Mouse (Mus musculus) embryonic facial prominence, embryonic 13.5 days (tissue): ENCODE data around the gene Galnt18. TPM values are rescaled to one million over a fixed set of nuclear protein-coding genes. Genes with fewer than 3 reads are reported as not detected.
A peak's percentile ranks its signal among the peaks of the same experiment; 100 is the strongest.

ENCODE experiments used
- ATAC-seq: fragments of 200-750 bp; cut with Nextera tagmentation; 2 replicates; pipeline ENCODE4 v1.8.0; 2017; ENCODE audit warnings: low read depth; ENCODE audit not compliant: insufficient number of reproducible peaks, insufficient read depth, low FRiP score, low TSS enrichment
- H3K27ac ChIP-seq: fragments of 300-500 bp; sonication (generic); 2 replicates; pipeline ENCODE4 v1.5.1; 2015; ENCODE audit warnings: moderate library complexity, mild to moderate bottlenecking, inconsistent platforms
- H3K27me3 ChIP-seq: fragments of 300-500 bp; sonication (generic); 2 replicates; pipeline ENCODE4 v1.6.1; 2015; ENCODE audit warnings: mild to moderate bottlenecking, inconsistent platforms
- H3K36me3 ChIP-seq: fragments of 300-500 bp; sonication (generic); 2 replicates; pipeline ENCODE4 v1.6.1; 2015; ENCODE audit warnings: mild to moderate bottlenecking, inconsistent platforms
- H3K4me1 ChIP-seq: fragments of 300-500 bp; sonication (generic); 2 replicates; pipeline ENCODE4 v1.6.1; 2015; ENCODE audit warnings: inconsistent platforms
- H3K4me2 ChIP-seq: fragments of 300-500 bp; sonication (generic); 2 replicates; pipeline ENCODE4 v1.6.1; 2015; ENCODE audit warnings: moderate library complexity, mild to moderate bottlenecking, inconsistent platforms
- H3K4me3 ChIP-seq: fragments of 300-500 bp; sonication (generic); 2 replicates; pipeline ENCODE4 v1.5.1; 2015; ENCODE audit warnings: mild to moderate bottlenecking, inconsistent platforms
- H3K9ac ChIP-seq: fragments of 300-500 bp; sonication (generic); 2 replicates; pipeline ENCODE4 v1.6.1; 2015; ENCODE audit warnings: mild to moderate bottlenecking, inconsistent platforms
- H3K9me3 ChIP-seq: fragments of 300-500 bp; sonication (generic); 2 replicates; pipeline ENCODE4 v1.6.1; 2016; ENCODE audit warnings: inconsistent platforms
- WGBS: fragments of 180-500 bp; shearing (Covaris S2); methylation state at CpG from one replicate; pipeline ENCODE4 v1.1.7; 2015; ENCODE audit warnings: mixed read lengths; 5-methylcytosine and 5-hydroxymethylcytosine counted together
- polyA plus RNA-seq: library from polyadenylated mRNA; unstranded; fragments of >200 nt; fragmentation: Nextera tagmentation; extraction: Ambion mirVana; gene quantifications from 2 replicates; pipeline ENCODE4 v1.2.1, GENCODE M21; 2015

Galnt18 gene
- 20.2 and 21.7 TPM in 2 replicates for polyA plus RNA-seq

- H3K9me3 ChIP-seq = no peaks in the 10 kb centered on the region
- H3K4me1 ChIP-seq = peaks cover 27% of the 10 kb centered on the region
- H3K27ac ChIP-seq = no peak within 1 kb of the TSS
- ATAC-seq = peak; percentile 95
- H3K4me2 ChIP-seq = peak within 1 kb of the TSS; percentile 98
- no peaks in the 10 kb centered on the region for H3K36me3 ChIP-seq
- WGBS = under 1% methylated on average over 52 of the region's 52 CpGs
- peak within 1 kb of the TSS; percentile 58 for H3K4me3 ChIP-seq
- peaks cover 38% of the 10 kb centered on the region for H3K27me3 ChIP-seq
- peak within 1 kb of the TSS; percentile 73 for H3K9ac ChIP-seq
Measured at GRCm38 (mm10) chr7:111779504-111780242, at the start of gene Galnt18. Galnt18 (minus strand) TSS chr7:111779977.

- Histone ChIP-seq H3K4me2 (no peak overlapping the region), H3K9ac (no peak overlapping the region), H3K36me3 (no peaks in the 10 kb centered on the region), H3K4me1 (no peaks in the 10 kb centered on the region), H3K4me3 (no peak overlapping the region), H3K9me3 (no peaks in the 10 kb centered on the region), H3K27me3 (no peaks in the 10 kb centered on the region), H3K27ac (no peak overlapping the region)
- no peak for ATAC-seq
- WGBS = 91% methylated on average over 1 of the region's 1 CpGs
Measured at GRCm38 (mm10) chr7:111827337-111827736, 47.6 kb upstream of the Galnt18 start.

- Histone ChIP-seq H3K4me3 (no peak overlapping the region), H3K27me3 (no peaks in the 10 kb centered on the region), H3K9me3 (no peaks in the 10 kb centered on the region), H3K4me1 (no peaks in the 10 kb centered on the region), H3K9ac (no peak overlapping the region), H3K27ac (no peak overlapping the region), H3K4me2 (no peak overlapping the region), H3K36me3 (no peaks in the 10 kb centered on the region)
- 69% methylated on average over 1 of the region's 1 CpGs for WGBS
- ATAC-seq = no peak
Measured at GRCm38 (mm10) chr7:111813093-111813492, 33.3 kb upstream of the Galnt18 start.

- 53% methylated on average over 2 of the region's 2 CpGs for WGBS
- ATAC-seq = no peak
- Histone ChIP-seq H3K36me3 (no peaks in the 10 kb centered on the region), H3K9ac (no peak overlapping the region), H3K27me3 (no peaks in the 10 kb centered on the region), H3K4me2 (no peak overlapping the region), H3K4me3 (no peak overlapping the region), H3K27ac (no peak overlapping the region), H3K4me1 (no peaks in the 10 kb centered on the region), H3K9me3 (no peaks in the 10 kb centered on the region)
Measured at GRCm38 (mm10) chr7:111811036-111811435, 31.3 kb upstream of the Galnt18 start.

GRCm38 (mm10) chr7:111809796-111810195 is 30.0 kb upstream of the Galnt18 start:
- H3K36me3 ChIP-seq = no peaks in the 10 kb centered on the region
- no peaks in the 10 kb centered on the region for H3K27me3 ChIP-seq
- H3K27ac ChIP-seq = no peak overlapping the region
- no peak for ATAC-seq
- H3K9ac ChIP-seq = no peak overlapping the region
- H3K4me2 ChIP-seq = no peak overlapping the region
- H3K4me1 ChIP-seq = no peaks in the 10 kb centered on the region
- H3K4me3 ChIP-seq = no peak overlapping the region
- no peaks in the 10 kb centered on the region for H3K9me3 ChIP-seq
- 58% methylated on average over 3 of the region's 3 CpGs for WGBS

- WGBS = 100% methylated on average over 1 of the region's 1 CpGs
- Histone ChIP-seq H3K27me3 (no peaks in the 10 kb centered on the region), H3K9me3 (no peaks in the 10 kb centered on the region), H3K4me1 (peaks cover 7% of the 10 kb centered on the region; the same call in 1 of the 2 replicates), H3K4me3 (no peak overlapping the region), H3K27ac (no peak overlapping the region), H3K4me2 (no peak overlapping the region), H3K36me3 (no peaks in the 10 kb centered on the region), H3K9ac (no peak overlapping the region)
- ATAC-seq = no peak
Measured at GRCm38 (mm10) chr7:111806083-111806482, 26.3 kb upstream of the Galnt18 start.

GRCm38 (mm10) chr7:111804646-111805045 is 24.9 kb upstream of the Galnt18 start:
- WGBS = 87% methylated on average over 4 of the region's 4 CpGs
- Histone ChIP-seq H3K9ac (no peak overlapping the region), H3K36me3 (no peaks in the 10 kb centered on the region), H3K27ac (no peak overlapping the region), H3K9me3 (no peaks in the 10 kb centered on the region), H3K4me2 (no peak overlapping the region), H3K4me3 (no peak overlapping the region), H3K27me3 (no peaks in the 10 kb centered on the region), H3K4me1 (peaks cover 11% of the 10 kb centered on the region; the same call in 1 of the 2 replicates)
- ATAC-seq = no peak

- ATAC-seq = no peak
- H3K4me1 ChIP-seq = peaks cover 11% of the 10 kb centered on the region; the same call in 1 of the 2 replicates
- H3K9me3 ChIP-seq = no peaks in the 10 kb centered on the region
- H3K4me3 ChIP-seq = no peak overlapping the region
- no peak overlapping the region for H3K9ac ChIP-seq
- no peaks in the 10 kb centered on the region for H3K36me3 ChIP-seq
- WGBS = 66% methylated on average over 5 of the region's 5 CpGs
- 0 out of 2 replicates have a peak overlapping the region, but pooled peaks have one; percentile 5 for H3K27ac ChIP-seq
- no peaks in the 10 kb centered on the region; the same call in 1 of the 2 replicates for H3K27me3 ChIP-seq
- no peak overlapping the region for H3K4me2 ChIP-seq
Measured at GRCm38 (mm10) chr7:111800785-111801184, 21.0 kb upstream of the Galnt18 start.

GRCm38 (mm10) chr7:111800120-111800519 is 20.3 kb upstream of the Galnt18 start:
- H3K4me2 ChIP-seq = no peak overlapping the region
- no peaks in the 10 kb centered on the region for H3K9me3 ChIP-seq
- no peak overlapping the region for H3K27ac ChIP-seq
- no peaks in the 10 kb centered on the region; the same call in 1 of the 2 replicates for H3K27me3 ChIP-seq
- WGBS = 80% methylated on average over 5 of the region's 5 CpGs
- H3K36me3 ChIP-seq = no peaks in the 10 kb centered on the region
- H3K4me3 ChIP-seq = no peak overlapping the region
- ATAC-seq = no peak
- H3K4me1 ChIP-seq = peaks cover 11% of the 10 kb centered on the region; the same call in 1 of the 2 replicates
- no peak overlapping the region for H3K9ac ChIP-seq

GRCm38 (mm10) chr7:111799021-111799420 is 19.2 kb upstream of the Galnt18 start:
- Histone ChIP-seq H3K9ac (no peak overlapping the region), H3K4me1 (peaks cover 11% of the 10 kb centered on the region; the same call in 1 of the 2 replicates), H3K27me3 (no peaks in the 10 kb centered on the region; the same call in 1 of the 2 replicates), H3K9me3 (no peaks in the 10 kb centered on the region), H3K27ac (no peak overlapping the region), H3K36me3 (no peaks in the 10 kb centered on the region), H3K4me3 (no peak overlapping the region), H3K4me2 (no peak overlapping the region)
- 83% methylated on average over 5 of the region's 5 CpGs for WGBS
- ATAC-seq = no peak

- Histone ChIP-seq H3K4me1 (peaks cover 11% of the 10 kb centered on the region; the same call in 1 of the 2 replicates), H3K27me3 (no peaks in the 10 kb centered on the region; the same call in 1 of the 2 replicates), H3K27ac (no peak overlapping the region), H3K9ac (no peak overlapping the region), H3K36me3 (no peaks in the 10 kb centered on the region), H3K4me3 (no peak overlapping the region), H3K4me2 (no peak overlapping the region), H3K9me3 (no peaks in the 10 kb centered on the region)
- no peak for ATAC-seq
- 83% methylated on average over 13 of the region's 13 CpGs for WGBS
Measured at GRCm38 (mm10) chr7:111797337-111798010, 17.7 kb upstream of the Galnt18 start.

- H3K4me2 ChIP-seq = no peak overlapping the region
- H3K4me3 ChIP-seq = no peak overlapping the region
- no peaks in the 10 kb centered on the region for H3K36me3 ChIP-seq
- H3K27me3 ChIP-seq = no peaks in the 10 kb centered on the region; the same call in 1 of the 2 replicates
- H3K9ac ChIP-seq = no peak overlapping the region
- H3K4me1 ChIP-seq = peaks cover 11% of the 10 kb centered on the region
- no peak for ATAC-seq
- no peak overlapping the region for H3K27ac ChIP-seq
- H3K9me3 ChIP-seq = no peaks in the 10 kb centered on the region
Measured at GRCm38 (mm10) chr7:111795059-111795458, 15.3 kb upstream of the Galnt18 start.
